Mouse (Mus musculus): ENCODE data around the gene Zp3. TPM values are rescaled to one million over a fixed set of nuclear protein-coding genes. Genes with fewer than 3 reads are reported as not detected.

Gene Zp3
- polyA plus RNA-seq, 2 experiments: 0.37 to 0.38 TPM

- H3K9me3 ChIP-seq (ENCODE audit: control insufficient read depth, low read length): no peaks in the 10 kb centered on the region
These were observed 17.8 kb upstream of the Zp3 start for GRCm38 (mm10) chr5:135962125-135962491.

GRCm38 (mm10) chr5:135962492-135963279, 17.2 kb upstream of the Zp3 start:
- WGBS: 3% methylated on average over 55 of the region's 64 CpGs
- Histone ChIP-seq H3K4me3 (replicated peaks; ENCODE audit: low read length) (peak overlapping the region; percentile 67), H3K4me2 (replicated peaks; ENCODE audit: low read depth, low read length, severe bottlenecking) (peak overlapping the region; percentile 93), H3K27me3 (ENCODE audit: control insufficient read depth, insufficient read depth, low read length) (no peaks in the 10 kb centered on the region), H3K9me3 (ENCODE audit: control insufficient read depth, low read length) (no peaks in the 10 kb centered on the region), H3K36me3 (ENCODE audit: control insufficient read depth, insufficient read depth, low read length) (no peaks in the 10 kb centered on the region), H3K4me1 (ENCODE audit: control insufficient read depth, insufficient read depth, low read length) (peaks cover 19% of the 10 kb centered on the region), H3K9ac (ENCODE audit: low read depth, low read length, severe bottlenecking) (peak overlapping the region; percentile 88), H3K27ac (replicated peaks; ENCODE audit: low read depth, low read length) (peak overlapping the region; percentile 92)
- peak; percentile 94 for ATAC-seq (ENCODE audit: low FRiP score, low read depth)
- TF ChIP-seq POLR2A (IDR thresholded peaks at IDR 0.05; ENCODE audit: borderline replicate concordance, extremely low read depth, insufficient read depth, insufficient read length): peak; percentile 99
- peak; percentile 99 for DNase-seq (ENCODE audit: low spot score)

More at GRCm38 (mm10) chr5:135962125-135962491, 17.8 kb upstream of the Zp3 start:
- no peak for TF ChIP-seq POLR2A (IDR thresholded peaks at IDR 0.05; ENCODE audit: borderline replicate concordance, extremely low read depth, insufficient read depth, insufficient read length)
- Histone ChIP-seq H3K27me3 (ENCODE audit: control insufficient read depth, insufficient read depth, low read length) (no peaks in the 10 kb centered on the region), H3K4me1 (ENCODE audit: control insufficient read depth, insufficient read depth, low read length) (peaks cover 21% of the 10 kb centered on the region), H3K27ac (replicated peaks; ENCODE audit: low read depth, low read length) (peak overlapping the region; percentile 92), H3K9ac (ENCODE audit: low read depth, low read length, severe bottlenecking) (peak overlapping the region; percentile 38; the same call in 1 of the 2 replicates), H3K36me3 (ENCODE audit: control insufficient read depth, insufficient read depth, low read length) (no peaks in the 10 kb centered on the region), H3K4me2 (replicated peaks; ENCODE audit: low read depth, low read length, severe bottlenecking) (peak overlapping the region; percentile 93), H3K4me3 (replicated peaks; ENCODE audit: low read length) (peak overlapping the region; percentile 67)
- DNase-seq (ENCODE audit: low spot score) (no peak), ATAC-seq (ENCODE audit: low FRiP score, low read depth) (no peak)
- WGBS: under 1% methylated on average over 11 of the region's 11 CpGs

GRCm38 (mm10) chr5:135963280-135963627, 16.6 kb upstream of the Zp3 start:
- peak overlapping the region; percentile 67 for H3K4me3 ChIP-seq (replicated peaks; ENCODE audit: low read length)
- H3K9ac ChIP-seq (ENCODE audit: low read depth, low read length, severe bottlenecking): peak overlapping the region; percentile 88
- H3K4me2 ChIP-seq (replicated peaks; ENCODE audit: low read depth, low read length, severe bottlenecking): peak overlapping the region; percentile 93
- H3K9me3 ChIP-seq (ENCODE audit: control insufficient read depth, low read length): no peaks in the 10 kb centered on the region
- WGBS: 5% methylated on average over 5 of the region's 6 CpGs
- peak overlapping the region; percentile 92 for H3K27ac ChIP-seq (replicated peaks; ENCODE audit: low read depth, low read length)
- DNase-seq (ENCODE audit: low spot score): no peak
- no peaks in the 10 kb centered on the region for H3K36me3 ChIP-seq (ENCODE audit: control insufficient read depth, insufficient read depth, low read length)
- TF ChIP-seq POLR2A (IDR thresholded peaks at IDR 0.05; ENCODE audit: borderline replicate concordance, extremely low read depth, insufficient read depth, insufficient read length): no peak
- ATAC-seq (ENCODE audit: low FRiP score, low read depth): no peak
- H3K4me1 ChIP-seq (ENCODE audit: control insufficient read depth, insufficient read depth, low read length): peaks cover 15% of the 10 kb centered on the region
- H3K27me3 ChIP-seq (ENCODE audit: control insufficient read depth, insufficient read depth, low read length): no peaks in the 10 kb centered on the region

- ATAC-seq (ENCODE audit: low FRiP score, low read depth) (no peak), DNase-seq (ENCODE audit: low spot score) (no peak)
- no peaks in the 10 kb centered on the region for H3K9me3 ChIP-seq (ENCODE audit: control insufficient read depth, low read length)
- H3K4me2 ChIP-seq (replicated peaks; ENCODE audit: low read depth, low read length, severe bottlenecking): peak overlapping the region; percentile 47
- H3K9ac ChIP-seq (ENCODE audit: low read depth, low read length, severe bottlenecking): peak overlapping the region; percentile 38; the same call in 1 of the 2 replicates
- no peaks in the 10 kb centered on the region for H3K36me3 ChIP-seq (ENCODE audit: control insufficient read depth, insufficient read depth, low read length)
- TF ChIP-seq POLR2A (IDR thresholded peaks at IDR 0.05; ENCODE audit: borderline replicate concordance, extremely low read depth, insufficient read depth, insufficient read length): no peak
- H3K4me3 ChIP-seq (replicated peaks; ENCODE audit: low read length): peak overlapping the region; percentile 21; the same call in 1 of the 2 replicates
- no peaks in the 10 kb centered on the region for H3K27me3 ChIP-seq (ENCODE audit: control insufficient read depth, insufficient read depth, low read length)
- peaks cover 14% of the 10 kb centered on the region for H3K4me1 ChIP-seq (ENCODE audit: control insufficient read depth, insufficient read depth, low read length)
- H3K27ac ChIP-seq (replicated peaks; ENCODE audit: low read depth, low read length): no peak overlapping the region
- 6% methylated on average over 24 of the region's 24 CpGs for WGBS
These were observed 14.4 kb upstream of the Zp3 start for GRCm38 (mm10) chr5:135965501-135965930.

GRCm38 (mm10) chr5:135966866-135967265, 13.0 kb upstream of the Zp3 start:
- H3K27me3 ChIP-seq (ENCODE audit: control insufficient read depth, insufficient read depth, low read length): no peaks in the 10 kb centered on the region
- no peak overlapping the region for H3K9ac ChIP-seq (ENCODE audit: low read depth, low read length, severe bottlenecking)
- 57% methylated on average over 9 of the region's 9 CpGs for WGBS
- H3K27ac ChIP-seq (replicated peaks; ENCODE audit: low read depth, low read length): no peak overlapping the region
- H3K4me2 ChIP-seq (replicated peaks; ENCODE audit: low read depth, low read length, severe bottlenecking): no peak overlapping the region
- H3K9me3 ChIP-seq (ENCODE audit: control insufficient read depth, low read length): no peaks in the 10 kb centered on the region
- no peak for TF ChIP-seq POLR2A (IDR thresholded peaks at IDR 0.05; ENCODE audit: borderline replicate concordance, extremely low read depth, insufficient read depth, insufficient read length)
- DNase-seq (ENCODE audit: low spot score) (no peak), ATAC-seq (ENCODE audit: low FRiP score, low read depth) (no peak)
- H3K4me3 ChIP-seq (replicated peaks; ENCODE audit: low read length): no peak overlapping the region
- H3K36me3 ChIP-seq (ENCODE audit: control insufficient read depth, insufficient read depth, low read length): no peaks in the 10 kb centered on the region
- peaks cover 8% of the 10 kb centered on the region for H3K4me1 ChIP-seq (ENCODE audit: control insufficient read depth, insufficient read depth, low read length)

All from limb, embryonic 14.5 days (tissue).